Mouse (Mus musculus) CH12.LX (cell line): ENCODE results near the gene Rhbdf2. TPM values are rescaled to one million over a fixed set of nuclear protein-coding genes. Genes with fewer than 3 reads are reported as not detected.

ENCODE experiments used
- DNase-seq: peaks from one replicate; pipeline ENCODE4 v3.0.0-alpha.2; 2013; ENCODE audit errors: extremely low read depth
- H3K27ac ChIP-seq: 2 replicates; pipeline ENCODE4 v1.5.1; 2012; ENCODE audit warnings: low read depth, mild to moderate bottlenecking, control low read depth, moderate library complexity; ENCODE audit not compliant: insufficient read depth
- H3K27me3 ChIP-seq: replicated peaks from 2 replicates; pipeline ENCODE3; 2012; ENCODE audit warnings: inconsistent platforms
- H3K36me3 ChIP-seq, 2 experiments: replicated peaks in 1 of 2; 2 replicates each; pipeline versions ENCODE3 to v1.6.1; 2012; ENCODE audit warnings: inconsistent platforms in 1 of 2, low read length in 1 of 2, mild to moderate bottlenecking in 1 of 2, mixed read lengths in 1 of 2, moderate library complexity in 1 of 2; ENCODE audit not compliant: control insufficient read depth in 1 of 2, insufficient read depth in 1 of 2
- H3K4me1 ChIP-seq, 2 experiments: 2 replicates each; pipeline ENCODE4 v1.6.1; 2012; ENCODE audit warnings: inconsistent platforms in 1 of 2, moderate library complexity in 1 of 2; ENCODE audit not compliant: insufficient read depth in 2 of 2, control insufficient read depth in 1 of 2
- H3K4me2 ChIP-seq: 2 replicates; pipeline ENCODE4 v1.6.1; 2012; ENCODE audit warnings: low read depth, mild to moderate bottlenecking, control low read depth; ENCODE audit not compliant: poor library complexity, insufficient read depth, severe bottlenecking
- H3K4me3 ChIP-seq, 3 experiments: fragments of 150-350 bp in 1 of 3; sonication (generic) in 1 of 3; replicated peaks in 1 of 3; 2 replicates each; pipeline versions ENCODE3 to v1.5.1; 2011 to 2012; ENCODE audit warnings: low read depth in 2 of 3, low read length in 2 of 3, mild to moderate bottlenecking in 2 of 3, moderate library complexity in 2 of 3, control low read depth in 1 of 3, improper control_type of control experiment in 1 of 3, inconsistent platforms in 1 of 3, mixed read lengths in 1 of 3; ENCODE audit not compliant: poor library complexity in 1 of 3
- H3K79me2 ChIP-seq: replicated peaks from 2 replicates; pipeline ENCODE4 v1.6.1; 2012; ENCODE audit warnings: mild to moderate bottlenecking, moderate library complexity; ENCODE audit not compliant: control insufficient read depth, poor library complexity, insufficient read depth, severe bottlenecking; ENCODE audit errors: extremely low read depth
- H3K9ac ChIP-seq: 2 replicates; pipeline ENCODE4 v1.6.1; 2012; ENCODE audit warnings: low read depth, mild to moderate bottlenecking, control low read depth, moderate library complexity; ENCODE audit not compliant: insufficient read depth
- H3K9me3 ChIP-seq: replicated peaks from 2 replicates; pipeline ENCODE3; 2012; ENCODE audit warnings: low read length, inconsistent platforms, mixed read lengths
- BHLHE40 ChIP-seq: IDR thresholded peaks from 2 replicates; pipeline ENCODE4 v1.6.1; 2011; ENCODE audit warnings: mild to moderate bottlenecking, low read depth, low read length, improper control_type of control experiment
- E2F4 ChIP-seq: IDR thresholded peaks from 2 replicates; pipeline ENCODE4 v1.6.1; 2011; ENCODE audit warnings: low read depth, low read length, improper control_type of control experiment; ENCODE audit not compliant: insufficient replicate concordance
- EP300 ChIP-seq: IDR thresholded peaks from 2 replicates; pipeline ENCODE4 v1.6.1; 2011; ENCODE audit warnings: low read length, improper control_type of control experiment
- ETS1 ChIP-seq: conservative IDR thresholded peaks from 2 replicates; pipeline ENCODE4 v1.6.1; 2012; ENCODE audit warnings: low read depth, mild to moderate bottlenecking, inconsistent platforms, low read length, improper control_type of control experiment, moderate library complexity
- GABPA ChIP-seq: IDR thresholded peaks from 2 replicates; pipeline ENCODE4 v1.6.1; 2012; ENCODE audit warnings: low read depth, low read length, improper control_type of control experiment, inconsistent platforms; ENCODE audit not compliant: insufficient replicate concordance
- HCFC1 ChIP-seq: IDR thresholded peaks from 2 replicates; pipeline ENCODE4 v1.6.1; 2012; ENCODE audit warnings: low read depth, mild to moderate bottlenecking, inconsistent platforms, low read length, improper control_type of control experiment
- IRF4 ChIP-seq: IDR thresholded peaks from 2 replicates; pipeline ENCODE4 v1.6.1; 2014; ENCODE audit warnings: low read depth, mild to moderate bottlenecking, inconsistent platforms, low read length, improper control_type of control experiment
- JUN ChIP-seq: IDR thresholded peaks from 2 replicates; pipeline ENCODE4 v1.6.1; 2011; ENCODE audit warnings: low read depth, mild to moderate bottlenecking, low read length, improper control_type of control experiment, moderate library complexity; ENCODE audit not compliant: insufficient read depth
- JUND ChIP-seq: conservative IDR thresholded peaks from 2 replicates; pipeline ENCODE4 v1.6.1; 2011; ENCODE audit warnings: low read depth, low read length, improper control_type of control experiment
- KAT2A ChIP-seq: IDR thresholded peaks from 2 replicates; pipeline ENCODE4 v1.6.1; 2012; ENCODE audit warnings: low read length, improper control_type of control experiment, inconsistent platforms; ENCODE audit not compliant: insufficient replicate concordance
- MAFK ChIP-seq: IDR thresholded peaks from 2 replicates; pipeline ENCODE4 v1.6.1; 2011; ENCODE audit warnings: low read length, improper control_type of control experiment; ENCODE audit not compliant: insufficient replicate concordance
- MAX ChIP-seq: IDR thresholded peaks from 2 replicates; pipeline ENCODE4 v1.6.1; 2011; ENCODE audit warnings: low read length, improper control_type of control experiment
- MAZ ChIP-seq: IDR thresholded peaks from 2 replicates; pipeline ENCODE4 v1.6.1; 2012; ENCODE audit warnings: low read depth, mild to moderate bottlenecking, inconsistent platforms, low read length, improper control_type of control experiment, moderate library complexity
- MEF2A ChIP-seq: IDR thresholded peaks from 2 replicates; pipeline ENCODE4 v1.6.1; 2014; ENCODE audit warnings: low read depth, mild to moderate bottlenecking, inconsistent platforms, low read length, improper control_type of control experiment, borderline replicate concordance
- MXI1 ChIP-seq: IDR thresholded peaks from 2 replicates; pipeline ENCODE4 v1.6.1; 2011; ENCODE audit warnings: mild to moderate bottlenecking, low read depth, low read length, improper control_type of control experiment
- MYC ChIP-seq: IDR thresholded peaks from 2 replicates; pipeline ENCODE4 v1.6.1; 2011; ENCODE audit warnings: low read depth, mild to moderate bottlenecking, improper control_type of control experiment, low read length
- NRF1 ChIP-seq: IDR thresholded peaks from 2 replicates; pipeline ENCODE4 v1.6.1; 2014; ENCODE audit warnings: low read depth, mild to moderate bottlenecking, inconsistent platforms, low read length, improper control_type of control experiment, moderate library complexity
- POLR2A ChIP-seq: IDR thresholded peaks from 2 replicates; pipeline ENCODE4 v1.6.1; 2011; ENCODE audit warnings: low read depth, mild to moderate bottlenecking, improper control_type of control experiment, low read length
- POLR2AphosphoS2 ChIP-seq: IDR thresholded peaks from 2 replicates; pipeline ENCODE4 v1.6.1; 2011; ENCODE audit warnings: low read depth, low read length, improper control_type of control experiment
- RAD21 ChIP-seq: IDR thresholded peaks from 2 replicates; pipeline ENCODE4 v1.6.1; 2011; ENCODE audit warnings: low read depth, mild to moderate bottlenecking, low read length, improper control_type of control experiment, moderate library complexity
- RCOR1 ChIP-seq: conservative IDR thresholded peaks from 2 replicates; pipeline ENCODE4 v1.6.1; 2012; ENCODE audit warnings: low read depth, mild to moderate bottlenecking, inconsistent platforms, low read length, improper control_type of control experiment
- SIN3A ChIP-seq: IDR thresholded peaks from 2 replicates; pipeline ENCODE4 v1.6.1; 2012; ENCODE audit warnings: low read length, improper control_type of control experiment, inconsistent platforms
- SMC3 ChIP-seq: IDR thresholded peaks from 2 replicates; pipeline ENCODE4 v1.6.1; 2011; ENCODE audit warnings: low read depth, low read length, improper control_type of control experiment
- TBP ChIP-seq: conservative IDR thresholded peaks from 2 replicates; pipeline ENCODE4 v1.6.1; 2011; ENCODE audit warnings: low read depth, low read length, improper control_type of control experiment
- TCF12 ChIP-seq: IDR thresholded peaks from 2 replicates; pipeline ENCODE4 v1.6.1; 2014; ENCODE audit warnings: low read depth, mild to moderate bottlenecking, inconsistent platforms, low read length, improper control_type of control experiment
- UBTF ChIP-seq: IDR thresholded peaks from 2 replicates; pipeline ENCODE4 v1.6.1; 2012; ENCODE audit warnings: low read depth, mild to moderate bottlenecking, inconsistent platforms, low read length, improper control_type of control experiment, moderate library complexity
- USF1 ChIP-seq: IDR thresholded peaks from 2 replicates; pipeline ENCODE4 v1.6.1; 2014; ENCODE audit warnings: low read depth, mild to moderate bottlenecking, inconsistent platforms, low read length, improper control_type of control experiment
- USF2 ChIP-seq: conservative IDR thresholded peaks from 2 replicates; pipeline ENCODE4 v1.6.1; 2011; ENCODE audit warnings: low read depth, low read length, improper control_type of control experiment
- ZKSCAN1 ChIP-seq: IDR thresholded peaks from 2 replicates; pipeline ENCODE4 v1.6.1; 2012; ENCODE audit warnings: low read depth, inconsistent platforms, low read length, improper control_type of control experiment, borderline replicate concordance
- ZMIZ1 ChIP-seq: IDR thresholded peaks from 2 replicates; pipeline ENCODE4 v1.6.1; 2012; ENCODE audit warnings: low read depth, mild to moderate bottlenecking, inconsistent platforms, low read length, improper control_type of control experiment
- ZNF384 ChIP-seq: IDR thresholded peaks from 2 replicates; pipeline ENCODE4 v1.6.1; 2012; ENCODE audit warnings: low read depth, low read length, improper control_type of control experiment, inconsistent platforms
- dilution Hi-C: fragments of 300-500 bp; cut with MboI; formaldehyde crosslinking; loops from 2 replicates; pipeline ENCODE4 v1.14.3; 2020; ENCODE audit warnings: low sequenced_read_pairs; ENCODE audit not compliant: extremely low pct_unique_long_range_greater_than_20kb, extremely low pct_ligation_motif_present
- in situ Hi-C: fragments of 300-500 bp; cut with MboI; formaldehyde crosslinking; loops from 3 replicates; pipeline ENCODE4 v1.14.3; 2019; ENCODE audit warnings: low sequenced_read_pairs, low pct_ligation_motif_present, low pct_unique_long_range_greater_than_20kb, mixed read lengths
- polyA plus RNA-seq: library from polyadenylated mRNA; unstranded; fragments of >175 nt; gene quantifications from 2 replicates; pipeline ENCODE4 v1.2.1, GENCODE M21; 2012; ENCODE audit warnings: low read depth; ENCODE audit not compliant: insufficient read length
- total RNA-seq, 2 experiments: library from RNA; depleted of rRNA; stranded (reverse); fragments of 300-350 nt in 1 of 2; fragments of >200 nt in 1 of 2; gene quantifications; 2 replicates each; pipeline ENCODE4 v1.2.3; 2012 to 2014

Rhbdf2 gene
- total and polyA plus RNA-seq, 3 experiments = 3.1 to 14.7 (median 12.1) TPM

DNA sequence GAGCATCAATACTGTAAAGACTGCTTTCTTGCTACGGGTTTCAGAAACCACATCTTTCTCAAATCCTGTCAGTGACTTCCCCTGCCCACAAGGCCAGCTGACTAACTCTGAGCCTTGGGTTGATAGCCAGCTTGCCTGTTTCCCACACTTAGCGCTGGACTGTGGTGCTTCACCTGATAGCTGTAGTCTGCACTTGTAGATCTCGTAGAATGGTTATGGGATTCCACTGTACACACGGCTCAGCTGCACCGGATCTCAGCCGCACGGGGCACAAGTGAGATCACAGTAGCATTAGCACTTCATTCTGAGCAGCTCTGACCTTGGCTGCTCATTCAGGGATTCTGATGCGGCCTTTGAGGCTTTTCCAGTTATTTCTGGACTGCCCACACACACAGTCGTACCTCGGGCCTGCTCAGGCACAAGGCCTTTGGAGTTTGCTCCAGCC lies 41.6 kb upstream of the Rhbdf2 start:
- no peaks in the 10 kb centered on the region for H3K27me3 ChIP-seq
- H3K79me2 ChIP-seq = peaks cover 19% of the 10 kb centered on the region
- TF ChIP-seq JUND (no peak), TBP (no peak), IRF4 (peak; percentile 30; the same call in 1 of the 2 replicates), MAZ (no peak), POLR2AphosphoS2 (no peak), NRF1 (no peak), SIN3A (no peak), ETS1 (peak; percentile 66), MAX (no peak), ZMIZ1 (no peak), POLR2A (no peak), RCOR1 (no peak), MEF2A (no peak), ZNF384 (no peak), SMC3 (no peak), HCFC1 (no peak), MXI1 (no peak), UBTF (no peak), USF2 (no peak), ZKSCAN1 (no peak), EP300 (peak; percentile 14; the same call in 1 of the 2 replicates), JUN (no peak), BHLHE40 (peak; percentile 52; the same call in 1 of the 2 replicates), RAD21 (no peak), E2F4 (no peak), KAT2A (no peak), TCF12 (0 out of 2 replicates have a peak, but pooled peaks have one; percentile 30), USF1 (no peak), GABPA (no peak), MYC (no peak), MAFK (no peak)
- no peak overlapping the region for H3K27ac ChIP-seq
- no peak overlapping the region for H3K4me3 ChIP-seq
- no peaks in the 10 kb centered on the region for H3K9me3 ChIP-seq
- H3K9ac ChIP-seq = no peak overlapping the region
- dilution Hi-C loops = no loop called here
- no peak for DNase-seq
- H3K36me3 ChIP-seq = peaks cover 7 to 9% of the 10 kb centered on the region in 2 experiments
- in situ Hi-C loops = loop anchor here (25.0 kb wide), 1 partner anchor 519 kb away; the partner anchor contains the start of gene Sept9
- H3K4me1 ChIP-seq = peaks cover 28 to 53% of the 10 kb centered on the region in 2 experiments
- no peak overlapping the region for H3K4me2 ChIP-seq
